Mouse (Mus musculus) liver, embryonic 14.5 days (tissue): ENCODE measurements at regions not wholly inside any gene's neighbourhood (a gene's known extent, or its start where the extent isn't known, plus 50 kb on each side); places are given as distances from the start of the nearest gene placed in this dataset.

Experiments used
- CTCF ChIP-seq: IDR thresholded peaks from 2 replicates; pipeline ENCODE4 v1.5.1; 2016; ENCODE audit warnings: antibody characterized with exemption, low read depth, control low read depth
- EP300 ChIP-seq: IDR thresholded peaks from 2 replicates; pipeline ENCODE4 v1.6.1; 2016; ENCODE audit warnings: antibody characterized with exemption, low read depth

GRCm38 (mm10) chr7:70290733-70291320 lies 75.7 kb downstream of the Nr2f2 start:
- TF ChIP-seq CTCF: no peak
- no peak for TF ChIP-seq EP300
